Mouse (Mus musculus): ENCODE results near the gene Gm7682. TPM values are rescaled to one million over a fixed set of nuclear protein-coding genes. Genes with fewer than 3 reads are reported as not detected.
"Not testable (repeated sequence)": the region's sequence is repeated elsewhere in the genome, so short reads cannot be mapped to it uniquely, and the experiment has no call there.

The Gm7682 gene
- polyA plus RNA-seq (2015; fragmentation: Nextera tagmentation; extraction: Ambion mirVana) = not detected in 2 replicates

- H3K4me1 ChIP-seq (ENCODE audit: control insufficient read depth, insufficient read depth, low read length); ATAC-seq (ENCODE audit: insufficient read depth, low FRiP score); H3K9me3 ChIP-seq (replicated peaks; ENCODE audit: control insufficient read depth, low read length); H3K27ac ChIP-seq (ENCODE audit: low read length); H3K36me3 ChIP-seq (ENCODE audit: control insufficient read depth, insufficient read depth, low read length); H3K9ac ChIP-seq (ENCODE audit: low read length); H3K4me2 ChIP-seq (ENCODE audit: low read depth, low read length); H3K27me3 ChIP-seq (ENCODE audit: control insufficient read depth, insufficient read depth, low read length); H3K4me3 ChIP-seq (replicated peaks; ENCODE audit: low read length): not testable (repeated sequence)
- no CpG with 5 or more reads among the region's 3 CpGs for WGBS
Observed at GRCm38 (mm10) chr5:94445484-94445883, at the start of gene Gm7682. Gene Gm7682 (plus strand): TSS chr5:94445784.

Other genes with a start within 250 kb of the Gm7682 start
- gene Gm3106, start 227.8 kb upstream of the Gm7682 start, polyA plus RNA-seq (2015; fragmentation: Nextera tagmentation; extraction: Ambion mirVana) = not detected in 2 replicates
- gene A430089I19Rik, start 139.0 kb upstream of the Gm7682 start, polyA plus RNA-seq (2015; fragmentation: Nextera tagmentation; extraction: Ambion mirVana) = not detected in 2 replicates
- not detected in 2 replicates for gene Gm6502, start 131.3 kb upstream of the Gm7682 start, polyA plus RNA-seq (2015; fragmentation: Nextera tagmentation; extraction: Ambion mirVana)
- not detected in 2 replicates for gene AA792892, start 106.0 kb upstream of the Gm7682 start, polyA plus RNA-seq (2015; fragmentation: Nextera tagmentation; extraction: Ambion mirVana)
- not detected in 2 replicates for gene Gm3139, start 80.5 kb downstream of the Gm7682 start, polyA plus RNA-seq (2015; fragmentation: Nextera tagmentation; extraction: Ambion mirVana)
- gene Gm3147, start 170.6 kb downstream of the Gm7682 start, polyA plus RNA-seq (2015; fragmentation: Nextera tagmentation; extraction: Ambion mirVana) = not detected in 2 replicates
- not detected in 2 replicates for gene Gm6509, start 178.2 kb downstream of the Gm7682 start, polyA plus RNA-seq (2015; fragmentation: Nextera tagmentation; extraction: Ambion mirVana)
- gene Gm6205, start 202.6 kb downstream of the Gm7682 start, polyA plus RNA-seq (2015; fragmentation: Nextera tagmentation; extraction: Ambion mirVana) = not detected in 2 replicates

Measured in stomach, embryonic 16.5 days (tissue).